Mouse (Mus musculus) testis, adult 2 months (tissue): ENCODE results near the gene Setd1a. TPM values are rescaled to one million over a fixed set of nuclear protein-coding genes. Genes with fewer than 3 reads are reported as not detected.
A peak's percentile ranks its signal among the peaks of the same experiment; 100 is the strongest.
"Not testable (repeated sequence)": the region's sequence is repeated elsewhere in the genome, so short reads cannot be mapped to it uniquely, and the experiment has no call there.

Source experiments
- H3K27ac ChIP-seq: fragments of 200-500 bp; 2 replicates; pipeline ENCODE4 v1.5.1; 2012; ENCODE audit warnings: low read depth, low read length; ENCODE audit not compliant: control insufficient read depth, insufficient read depth
- H3K27me3 ChIP-seq: fragments of 200-500 bp; 2 replicates; pipeline ENCODE4 v1.6.1; 2012; ENCODE audit warnings: mild to moderate bottlenecking, low read length, moderate library complexity; ENCODE audit not compliant: control insufficient read depth, insufficient read depth
- H3K36me3 ChIP-seq: fragments of 200-500 bp; 2 replicates; pipeline ENCODE4 v1.6.1; 2012; ENCODE audit warnings: mild to moderate bottlenecking, low read length; ENCODE audit not compliant: control insufficient read depth, insufficient read depth
- H3K4me1 ChIP-seq: fragments of 200-500 bp; 2 replicates; pipeline ENCODE4 v1.6.1; 2012; ENCODE audit warnings: low read length; ENCODE audit not compliant: control insufficient read depth, insufficient read depth
- H3K4me3 ChIP-seq: fragments of 200-500 bp; 2 replicates; pipeline ENCODE4 v1.5.1; 2012; ENCODE audit warnings: low read depth, mild to moderate bottlenecking, low read length, moderate library complexity, mixed read lengths; ENCODE audit not compliant: control insufficient read depth
- CTCF ChIP-seq: fragments of 200-500 bp; IDR thresholded peaks from 2 replicates; pipeline ENCODE4 v1.5.1; 2012; ENCODE audit warnings: low read depth, mild to moderate bottlenecking, inconsistent platforms, low read length, moderate library complexity; ENCODE audit not compliant: control insufficient read depth, insufficient read depth, insufficient replicate concordance
- POLR2A ChIP-seq: fragments of 200-500 bp; IDR thresholded peaks from 2 replicates; pipeline ENCODE4 v1.6.1; 2012; ENCODE audit warnings: low read depth, mild to moderate bottlenecking, inconsistent platforms, low read length, moderate library complexity; ENCODE audit not compliant: control insufficient read depth
- polyA plus RNA-seq: library from polyadenylated mRNA; depleted of rRNA; stranded (reverse); fragments of >200 nt; gene quantifications from 2 replicates; pipeline ENCODE4 v1.2.3, GENCODE M21; 2012

Setd1a gene
- polyA plus RNA-seq, 1 experiment: 18.2 TPM

GRCm38 (mm10) chr7:127824176-127824871, 47.9 kb downstream of the Setd1a start, which contains the start of the genes Stx4a and Stx1b:
Gene Stx4a, plus strand, starts transcription at chr7:127824294.
Gene Stx1b, minus strand, starts transcription at chr7:127824549.
- Histone ChIP-seq H3K36me3 (no peaks in the 10 kb centered on the region), H3K4me1 (peaks cover 14% of the 10 kb centered on the region), H3K27ac (no peak within 1 kb of the TSS), H3K4me3 (peak within 1 kb of the TSS; percentile 61), H3K27me3 (no peaks in the 10 kb centered on the region)
- TF ChIP-seq POLR2A: no peak
- TF ChIP-seq CTCF: no peak

GRCm38 (mm10) chr7:127835550-127835949, 59.1 kb downstream of the Setd1a start:
- no peaks in the 10 kb centered on the region for H3K36me3 ChIP-seq
- H3K27me3 ChIP-seq: no peaks in the 10 kb centered on the region
- H3K27ac ChIP-seq: no peak overlapping the region
- no peaks in the 10 kb centered on the region for H3K4me1 ChIP-seq
- TF ChIP-seq POLR2A: no peak
- TF ChIP-seq CTCF: no peak
- H3K4me3 ChIP-seq: no peak overlapping the region

- no peaks in the 10 kb centered on the region for H3K27me3 ChIP-seq
- TF ChIP-seq POLR2A: no peak
- no peak for TF ChIP-seq CTCF
- no peaks in the 10 kb centered on the region for H3K36me3 ChIP-seq
These were observed 61.0 kb downstream of the Setd1a start for GRCm38 (mm10) chr7:127837473-127837872.

GRCm38 (mm10) chr7:127837878-127838277, 61.4 kb downstream of the Setd1a start:
- H3K4me3 ChIP-seq, H3K36me3 ChIP-seq, H3K27ac ChIP-seq, H3K27me3 ChIP-seq: not testable (repeated sequence)
- peaks cover 13% of the 10 kb centered on the region for H3K4me1 ChIP-seq

More at GRCm38 (mm10) chr7:127837473-127837872, 61.0 kb downstream of the Setd1a start:
- Histone ChIP-seq H3K4me1 (peaks cover 13% of the 10 kb centered on the region), H3K27ac (no peak overlapping the region), H3K4me3 (no peak overlapping the region)

- H3K27ac ChIP-seq, H3K4me3 ChIP-seq, H3K27me3 ChIP-seq, H3K36me3 ChIP-seq: not testable (repeated sequence)
- peaks cover 13% of the 10 kb centered on the region for H3K4me1 ChIP-seq
These were observed 63.6 kb downstream of the Setd1a start for GRCm38 (mm10) chr7:127840031-127840430.

- H3K27ac ChIP-seq: peak overlapping the region; percentile 85
- peaks cover 13% of the 10 kb centered on the region for H3K4me1 ChIP-seq
- peak overlapping the region; percentile 93 for H3K4me3 ChIP-seq
- H3K27me3 ChIP-seq: no peaks in the 10 kb centered on the region
- TF ChIP-seq CTCF (no peak), POLR2A (no peak)
- H3K36me3 ChIP-seq: no peaks in the 10 kb centered on the region
These were observed 64.4 kb downstream of the Setd1a start for GRCm38 (mm10) chr7:127840886-127841285.

- Histone ChIP-seq H3K27me3 (no peaks in the 10 kb centered on the region), H3K4me1 (peaks cover 13% of the 10 kb centered on the region), H3K36me3 (no peaks in the 10 kb centered on the region), H3K4me3 (peak overlapping the region; percentile 93), H3K27ac (peak overlapping the region; percentile 86)
- no peak for TF ChIP-seq CTCF
- TF ChIP-seq POLR2A: no peak; the same call in 1 of the 2 replicates
These were observed 65.0 kb downstream of the Setd1a start for GRCm38 (mm10) chr7:127841340-127842000.
